Mouse (Mus musculus) layer of hippocampus, adult 2 months (tissue): Measurements from ENCODE around the gene Arhgap24. TPM values are rescaled to one million over a fixed set of nuclear protein-coding genes. Genes with fewer than 3 reads are reported as not detected.
A peak's percentile ranks its signal among the peaks of the same experiment; 100 is the strongest.

Experiments
- DNase-seq, 2 experiments: peaks; one replicate each; pipeline ENCODE4 v3.0.0; 2022; ENCODE audit warnings: low spot score in 2 of 2
- H3K27ac ChIP-seq: fragments of 200-600 bp; 2 replicates; pipeline ENCODE4 v1.8.1; 2022
- H3K4me3 ChIP-seq: fragments of 200-600 bp; 2 replicates; pipeline ENCODE4 v1.8.1; 2022; ENCODE audit warnings: mild to moderate bottlenecking
- CTCF ChIP-seq: fragments of 200-600 bp; conservative IDR thresholded peaks from 2 replicates; pipeline ENCODE4 v1.8.1; 2022; ENCODE audit warnings: antibody characterized with exemption, mild to moderate bottlenecking, moderate library complexity
- total RNA-seq, 2 experiments: library from RNA; stranded (reverse); gene quantifications; 2 replicates each; pipeline ENCODE4 v1.2.3; 2021

The Arhgap24 gene
- total RNA-seq, 2 experiments from 2014 or later = 4.8 to 5.3 TPM

DNA sequence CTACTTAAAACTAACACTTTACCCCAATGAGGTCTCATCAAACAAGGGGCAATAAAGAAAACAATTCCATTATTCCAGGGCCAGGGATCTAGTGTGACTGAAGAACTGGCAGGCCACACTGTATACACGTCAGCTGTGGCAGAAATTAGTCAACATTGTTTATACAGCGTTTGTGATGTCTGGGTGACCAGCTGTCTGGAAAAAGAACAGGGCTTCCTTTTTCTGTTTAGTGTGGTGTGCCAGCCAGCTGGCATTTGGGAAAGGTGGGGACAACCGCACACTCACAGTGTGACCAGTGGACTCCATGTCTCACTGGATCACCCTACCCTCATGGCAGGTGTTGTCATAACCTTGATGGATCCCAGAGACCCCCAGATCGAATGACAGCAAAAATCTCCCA is 302.4 kb downstream of the Arhgap24 start:
- no peak for TF ChIP-seq CTCF
- no peak overlapping the region for H3K27ac ChIP-seq
- H3K4me3 ChIP-seq = no peak overlapping the region
- DNase-seq = peak; percentile 17 to 23

DNA sequence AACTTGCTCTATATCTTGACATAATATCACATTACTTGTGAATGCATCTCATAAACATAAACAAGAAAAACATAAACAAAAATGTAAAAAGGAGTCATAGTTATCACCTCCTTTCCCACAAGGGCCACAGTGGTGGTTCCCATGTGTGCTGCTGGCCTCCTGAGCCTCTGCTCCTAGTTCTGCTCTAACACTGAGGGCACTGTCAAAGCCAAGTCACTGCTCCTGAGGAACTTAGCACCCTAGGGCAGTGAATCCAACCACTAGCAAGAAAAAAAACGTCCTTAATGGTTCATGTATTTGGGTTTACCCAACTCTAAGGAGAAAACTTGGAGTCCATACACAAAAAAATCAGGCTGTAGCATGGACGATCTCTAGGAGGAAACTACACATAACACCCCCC is 304.9 kb downstream of the Arhgap24 start:
- Histone ChIP-seq H3K4me3 (no peak overlapping the region), H3K27ac (no peak overlapping the region)
- TF ChIP-seq CTCF = no peak
- no peak for DNase-seq

DNA sequence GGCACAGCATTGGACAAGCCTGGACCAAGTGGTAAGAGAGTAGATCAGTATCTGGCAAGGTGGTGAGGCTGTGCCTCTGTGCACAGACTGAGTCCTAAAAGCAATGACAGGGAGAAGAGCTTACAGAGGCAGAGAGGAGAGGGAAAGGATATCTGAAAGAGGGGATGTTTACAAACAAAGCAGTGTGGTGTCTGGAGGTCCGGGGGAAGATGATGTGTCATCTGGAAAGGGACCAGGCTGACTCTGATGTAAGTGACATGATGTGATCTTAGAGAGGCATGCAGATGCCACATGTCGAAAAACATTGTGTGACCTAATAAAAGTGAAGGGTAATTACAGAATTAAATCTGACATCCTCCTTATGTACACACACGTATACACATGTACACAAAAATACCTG is 307.2 kb downstream of the Arhgap24 start:
- H3K4me3 ChIP-seq = no peak overlapping the region
- TF ChIP-seq CTCF = no peak
- no peak for DNase-seq
- no peak overlapping the region for H3K27ac ChIP-seq

DNA sequence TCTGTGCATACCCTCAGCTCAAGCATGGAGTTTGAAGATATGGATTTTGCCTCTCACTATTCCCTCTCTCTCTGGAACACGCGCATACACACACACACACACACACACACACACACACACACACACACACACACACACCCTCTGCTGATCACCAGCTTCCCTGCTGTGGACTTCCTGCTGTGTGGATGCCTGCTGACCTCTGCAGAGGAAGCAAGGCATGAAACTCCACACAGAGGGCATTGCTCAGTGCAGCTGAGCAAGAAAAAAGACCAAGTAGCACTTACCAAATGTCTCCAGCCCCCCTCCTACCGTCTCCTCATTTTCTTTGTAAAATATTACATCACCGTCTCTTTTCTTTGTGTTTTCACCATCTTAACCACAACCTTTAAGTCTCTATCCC is 310.1 kb downstream of the Arhgap24 start:
- Histone ChIP-seq H3K27ac (no peak overlapping the region), H3K4me3 (no peak overlapping the region)
- no peak for TF ChIP-seq CTCF
- no peak for DNase-seq

DNA sequence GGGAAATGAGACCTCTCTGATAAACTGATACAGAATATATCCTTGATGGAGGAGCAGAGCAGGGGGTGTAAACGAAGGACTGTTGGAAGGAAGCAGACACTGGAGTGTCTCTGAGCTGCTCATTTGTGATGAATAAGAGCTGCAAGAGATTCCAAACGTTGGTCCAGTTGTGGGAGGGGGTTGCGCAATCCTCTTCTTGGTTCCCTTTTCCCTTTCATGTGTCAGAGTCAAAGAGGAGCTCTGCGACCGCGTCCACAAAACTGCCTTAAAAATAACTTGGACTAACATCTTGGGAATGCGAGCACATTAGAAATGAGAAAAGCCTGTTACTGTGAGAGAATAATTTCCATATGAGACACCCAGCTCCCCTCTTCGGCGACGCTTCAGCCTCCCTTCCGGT is 312.3 kb downstream of the Arhgap24 start:
- TF ChIP-seq CTCF = no peak
- Histone ChIP-seq H3K4me3 (no peak overlapping the region), H3K27ac (no peak overlapping the region)
- DNase-seq = no peak

DNA sequence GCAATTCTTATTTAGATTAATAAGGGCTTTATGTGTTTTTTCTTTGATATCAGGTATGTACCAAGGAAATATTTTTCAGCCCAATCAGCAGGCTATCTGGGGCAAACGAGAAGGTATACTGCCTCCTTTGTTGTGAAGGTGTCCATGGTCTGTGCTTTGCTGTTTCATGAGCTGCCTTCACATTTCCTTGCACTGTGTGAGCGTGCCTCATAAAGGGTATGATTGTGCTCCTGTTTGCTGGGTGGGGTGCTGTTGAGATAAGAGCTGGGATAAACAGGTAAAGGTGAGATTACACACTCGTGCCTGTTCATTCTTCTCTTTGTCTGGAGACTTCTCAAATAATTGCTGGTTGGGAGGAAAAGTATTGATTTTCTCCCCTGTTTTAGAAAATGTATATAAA is 320.3 kb downstream of the Arhgap24 start:
- H3K4me3 ChIP-seq = no peak overlapping the region
- no peak for DNase-seq
- no peak for TF ChIP-seq CTCF
- no peak overlapping the region for H3K27ac ChIP-seq

DNA sequence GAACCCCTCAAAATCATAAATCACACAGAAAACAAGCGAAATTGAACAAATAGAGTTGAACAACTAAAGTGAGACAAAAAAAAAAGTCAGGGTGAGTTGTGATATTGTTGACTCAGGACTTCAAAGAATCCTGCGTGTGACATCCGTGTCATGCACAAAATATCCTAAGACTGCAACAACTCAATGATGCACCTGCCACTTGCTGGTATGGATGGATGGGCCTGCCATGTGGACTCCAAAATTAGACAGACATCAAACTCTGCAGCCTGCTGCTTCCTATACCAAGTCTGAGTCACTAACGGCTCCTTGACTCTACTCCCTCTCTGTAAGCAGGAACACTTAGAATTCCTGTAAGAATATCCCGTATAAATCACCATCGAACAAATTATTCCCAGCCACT is 321.6 kb downstream of the Arhgap24 start:
- TF ChIP-seq CTCF = no peak
- Histone ChIP-seq H3K4me3 (no peak overlapping the region), H3K27ac (no peak overlapping the region)
- DNase-seq = no peak

DNA sequence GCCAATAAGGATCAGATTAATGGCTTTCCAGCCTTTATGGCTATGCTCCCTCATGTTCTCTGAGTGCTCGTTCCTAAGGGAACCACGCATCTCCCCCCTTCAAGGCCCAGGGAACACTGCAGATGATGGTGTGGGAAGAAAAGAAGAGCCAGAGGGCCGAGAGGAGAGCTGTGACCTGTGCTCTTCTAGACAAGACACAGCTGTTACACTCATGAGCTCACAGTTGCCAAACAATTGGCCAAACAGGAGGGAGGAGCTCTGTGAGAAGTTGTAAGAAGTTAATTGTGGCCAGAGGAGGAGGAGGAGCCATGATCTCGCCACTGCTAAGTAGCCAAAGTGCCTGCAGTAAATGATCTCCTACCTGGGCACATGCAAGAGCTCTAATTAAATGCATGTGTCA is 322.5 kb downstream of the Arhgap24 start:
- no peak for DNase-seq
- no peak overlapping the region for H3K27ac ChIP-seq

DNA sequence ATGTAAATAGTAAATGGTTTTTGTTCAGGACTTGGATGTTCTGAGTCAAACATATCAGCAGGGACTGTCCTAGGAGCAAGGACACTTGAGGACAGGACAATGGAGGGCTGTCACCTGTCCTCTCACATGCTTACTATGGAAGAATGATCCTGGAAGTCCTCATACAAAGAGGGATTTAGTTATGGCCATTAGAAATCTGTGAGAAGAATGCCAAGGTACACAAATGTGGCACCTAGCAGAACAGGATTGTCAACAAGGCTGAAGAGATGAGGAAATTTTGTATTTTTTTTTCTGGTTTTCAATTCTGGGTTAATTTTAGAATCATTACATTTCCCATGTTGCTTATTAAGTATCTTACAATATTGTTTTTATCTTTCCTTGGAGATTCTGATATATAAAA is 326.3 kb downstream of the Arhgap24 start:
- Histone ChIP-seq H3K27ac (no peak overlapping the region), H3K4me3 (no peak overlapping the region)
- DNase-seq = no peak
- no peak for TF ChIP-seq CTCF

More for the DNA sequence above, 322.5 kb downstream of the Arhgap24 start:
- TF ChIP-seq CTCF = no peak
- no peak overlapping the region for H3K4me3 ChIP-seq

DNA sequence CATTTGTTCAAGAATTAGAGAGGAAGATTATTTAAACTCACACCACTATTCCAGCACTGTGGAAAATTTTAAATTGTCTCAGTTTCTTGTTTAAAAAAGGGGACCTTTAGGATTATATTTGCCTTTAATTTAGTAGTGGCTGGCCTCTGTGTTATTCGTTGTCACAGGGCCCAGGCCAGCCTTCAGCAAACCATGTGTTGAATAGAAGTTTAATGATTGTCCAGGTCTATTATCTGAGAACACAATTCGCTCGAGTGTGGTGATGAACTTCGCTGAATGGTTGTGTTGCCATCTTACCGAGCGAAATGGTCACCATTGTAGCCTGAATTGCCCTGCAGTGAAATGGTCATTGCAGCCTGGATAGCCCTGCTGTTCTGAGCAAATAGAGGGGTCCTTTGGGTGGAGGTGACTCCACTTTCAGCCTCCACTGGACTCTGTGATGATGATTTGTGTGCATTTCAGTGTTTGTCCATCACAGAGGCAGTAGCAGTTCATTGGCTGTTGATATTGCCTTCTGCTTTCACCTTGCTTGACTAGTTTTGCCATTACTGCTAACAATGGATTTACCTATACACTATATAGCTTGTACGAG is 329.3 kb downstream of the Arhgap24 start:
- no peak overlapping the region for H3K27ac ChIP-seq
- H3K4me3 ChIP-seq = no peak overlapping the region
- no peak for TF ChIP-seq CTCF
- DNase-seq = no peak

DNA sequence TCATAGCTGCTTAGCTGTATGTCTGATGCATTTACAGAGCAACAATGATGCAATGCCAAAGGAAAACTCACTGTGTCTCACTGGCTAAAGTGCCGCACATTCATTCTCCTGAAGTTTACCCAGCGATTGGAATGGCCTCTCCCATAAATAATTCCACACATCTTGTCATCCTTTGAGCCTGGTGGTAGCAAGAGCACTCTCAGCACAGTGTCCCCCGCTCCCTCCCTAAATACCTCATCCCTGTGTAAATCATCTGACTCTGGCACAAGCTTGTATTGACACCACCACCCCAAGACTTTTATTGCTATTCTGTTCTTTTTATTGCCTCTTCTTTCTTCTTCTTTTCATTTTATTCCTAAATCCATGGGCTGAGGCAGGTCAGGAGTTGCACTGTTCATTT is 332.1 kb downstream of the Arhgap24 start:
- Histone ChIP-seq H3K4me3 (no peak overlapping the region), H3K27ac (no peak overlapping the region)
- no peak for DNase-seq
- TF ChIP-seq CTCF = no peak

DNA sequence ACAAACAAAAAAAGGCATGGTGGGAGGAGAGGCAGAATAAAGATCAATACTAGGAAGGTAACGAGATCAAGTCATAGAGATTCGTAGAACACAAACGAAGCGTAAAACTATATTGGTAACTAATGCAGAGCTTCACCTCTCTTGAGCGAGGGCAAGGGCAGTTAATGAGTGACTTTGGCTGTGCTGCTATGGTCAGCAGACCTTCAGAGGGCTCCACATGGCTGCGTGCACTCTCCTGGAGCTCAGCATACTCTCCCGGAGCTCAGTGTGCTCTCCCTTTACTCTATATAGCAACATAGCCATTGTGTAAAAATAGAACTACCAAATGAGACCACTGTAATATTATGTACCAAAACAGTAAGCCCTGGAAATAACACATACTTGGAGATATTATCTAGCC is 336.4 kb downstream of the Arhgap24 start:
- Histone ChIP-seq H3K27ac (no peak overlapping the region), H3K4me3 (no peak overlapping the region)
- TF ChIP-seq CTCF = no peak
- no peak for DNase-seq

DNA sequence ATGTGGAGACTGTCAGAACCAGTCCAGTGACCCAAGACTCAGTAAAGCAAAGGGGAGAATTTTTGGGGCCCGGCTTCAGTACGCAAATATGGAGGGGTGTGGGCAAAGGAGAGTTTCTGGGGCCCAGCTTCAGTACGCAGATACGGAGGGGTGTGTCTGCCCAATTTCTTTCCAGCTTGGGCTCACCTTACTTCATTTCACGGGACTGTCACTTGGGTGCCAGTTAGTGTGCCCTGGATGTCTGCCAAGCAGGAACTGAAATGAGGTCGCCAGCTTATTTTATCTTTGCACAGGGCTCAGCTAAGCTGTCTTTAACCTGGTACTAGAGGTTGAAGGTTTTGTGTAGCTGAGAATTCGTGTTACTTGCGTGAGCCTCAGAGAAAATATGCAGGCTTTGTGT is 344.3 kb downstream of the Arhgap24 start:
- TF ChIP-seq CTCF = no peak
- H3K27ac ChIP-seq = no peak overlapping the region
- no peak overlapping the region for H3K4me3 ChIP-seq
- DNase-seq = no peak

DNA sequence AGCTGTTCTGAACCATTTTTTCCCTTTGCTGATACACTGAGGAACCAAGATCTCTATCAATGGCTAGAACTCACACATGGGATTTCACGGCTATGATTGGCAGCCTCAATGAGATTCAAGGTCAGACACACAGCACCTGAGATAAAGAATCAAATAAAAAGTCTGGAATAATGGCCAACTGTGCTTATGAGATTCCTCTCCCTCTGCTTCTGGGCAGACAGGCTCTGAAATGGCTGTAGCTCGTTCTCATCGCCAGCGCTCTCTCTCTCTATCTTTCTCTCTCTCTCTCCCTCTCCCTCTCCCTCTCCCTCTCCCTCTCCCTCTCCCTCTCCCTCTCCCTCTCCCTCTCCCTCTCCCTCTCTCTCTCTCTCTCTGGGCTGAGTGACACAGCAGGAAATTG is 357.9 kb downstream of the Arhgap24 start:
- TF ChIP-seq CTCF = no peak
- Histone ChIP-seq H3K27ac (no peak overlapping the region), H3K4me3 (no peak overlapping the region)
- no peak for DNase-seq
